Mouse (Mus musculus) cerebellum, adult 2 months (tissue): ENCODE data around the gene Smox.

Source experiments
- CTCF ChIP-seq: fragments of 200-500 bp; IDR thresholded peaks from 2 replicates; pipeline ENCODE4 v1.5.1; 2011; ENCODE audit warnings: low read depth, mild to moderate bottlenecking, control low read depth, low read length, moderate library complexity, borderline replicate concordance; ENCODE audit not compliant: insufficient read depth
- POLR2A ChIP-seq: fragments of 200-500 bp; IDR thresholded peaks from 2 replicates; pipeline ENCODE4 v1.6.1; 2011; ENCODE audit warnings: low read length, control low read depth, borderline replicate concordance; ENCODE audit not compliant: insufficient read depth

DNA sequence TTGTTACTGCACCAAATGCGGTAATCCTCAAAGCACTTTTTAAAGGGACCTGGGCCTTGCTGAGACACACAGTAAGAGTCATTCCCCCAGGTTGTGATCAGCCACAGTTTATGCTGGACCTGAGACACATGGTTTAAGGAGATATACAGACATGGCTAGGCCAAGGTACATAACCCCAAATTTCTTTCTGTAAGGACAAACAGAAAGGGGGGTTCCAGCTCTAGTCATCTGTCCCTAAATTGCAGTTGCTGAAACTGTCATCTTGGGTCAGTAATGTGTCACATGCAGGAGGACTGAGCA, 47.5 kb upstream of the Smox start:
- TF ChIP-seq CTCF (no peak), POLR2A (no peak)
